Mouse (Mus musculus): ENCODE results near the gene Wfdc15a. TPM values are rescaled to one million over a fixed set of nuclear protein-coding genes. Genes with fewer than 3 reads are reported as not detected.

Gene Wfdc15a
- polyA plus RNA-seq (2015; fragmentation: Nextera tagmentation; extraction: Ambion mirVana), result not detected in 2 replicates

GRCm38 (mm10) chr2:164199626-164200327 lies at the start of gene Wfdc15a:
Gene Wfdc15a (minus strand): TSS chr2:164200130.

GRCm38 (mm10) chr2:164238366-164238765 lies 38.4 kb upstream of the Wfdc15a start, which contains the start of gene Svs2:
Gene Svs2 (minus strand): TSS chr2:164238466.

GRCm38 (mm10) chr2:164221522-164221921 lies 21.6 kb upstream of the Wfdc15a start, which contains the start of gene Wfdc15b:
Gene Wfdc15b (minus strand): TSS chr2:164221660.

GRCm38 (mm10) chr2:164190576-164190975 lies 9.4 kb downstream of the Wfdc15a start, which contains the start of gene Wfdc12:
Gene Wfdc12 (minus strand): TSS chr2:164190608.

GRCm38 (mm10) chr2:164182692-164183255 lies 17.2 kb downstream of the Wfdc15a start, which contains the start of gene Wfdc5:
Gene Wfdc5 (minus strand): TSS chr2:164182742.

GRCm38 (mm10) chr2:164170902-164171301 lies 29.0 kb downstream of the Wfdc15a start, which contains the start of gene Kcns1:
Gene Kcns1 (minus strand): TSS chr2:164171113.

Other genes with a start within 250 kb of the Wfdc15a start
- 113 and 174 TPM in 2 replicates for gene Ywhab, start 205.2 kb downstream of the Wfdc15a start, polyA plus RNA-seq (2015; fragmentation: Nextera tagmentation; extraction: Ambion mirVana)
- gene Pabpc1l, start 174.7 kb downstream of the Wfdc15a start, polyA plus RNA-seq (2015; fragmentation: Nextera tagmentation; extraction: Ambion mirVana), result 2.9 and 3.8 TPM in 2 replicates
- 6.5 and 7.3 TPM in 2 replicates for gene Stk4, start 129.8 kb downstream of the Wfdc15a start, polyA plus RNA-seq (2015; fragmentation: Nextera tagmentation; extraction: Ambion mirVana)
- gene Tomm34, start 129.0 kb downstream of the Wfdc15a start, polyA plus RNA-seq (2015; fragmentation: Nextera tagmentation; extraction: Ambion mirVana), result 22.0 and 24.2 TPM in 2 replicates
- gene Kcns1, start 29.0 kb downstream of the Wfdc15a start, polyA plus RNA-seq (2015; fragmentation: Nextera tagmentation; extraction: Ambion mirVana), result 0.12 TPM in 1 of 2 replicates, not detected in the other
- gene Wfdc5, start 17.4 kb downstream of the Wfdc15a start, polyA plus RNA-seq (2015; fragmentation: Nextera tagmentation; extraction: Ambion mirVana), result 1.2 TPM in 1 of 2 replicates, not detected in the other
- 0.29 TPM in 1 of 2 replicates, not detected in the other for gene Wfdc12, start 9.5 kb downstream of the Wfdc15a start, polyA plus RNA-seq (2015; fragmentation: Nextera tagmentation; extraction: Ambion mirVana)
- gene Wfdc15b, start 21.5 kb upstream of the Wfdc15a start, polyA plus RNA-seq (2015; fragmentation: Nextera tagmentation; extraction: Ambion mirVana), result not detected in 2 replicates
- not detected in 2 replicates for gene Svs2, start 38.3 kb upstream of the Wfdc15a start, polyA plus RNA-seq (2015; fragmentation: Nextera tagmentation; extraction: Ambion mirVana)
- gene Svs3b, start 56.5 kb upstream of the Wfdc15a start, polyA plus RNA-seq (2015; fragmentation: Nextera tagmentation; extraction: Ambion mirVana), result not detected in 2 replicates
- not detected in 2 replicates for gene Svs4, start 78.3 kb upstream of the Wfdc15a start, polyA plus RNA-seq (2015; fragmentation: Nextera tagmentation; extraction: Ambion mirVana)
- not detected in 2 replicates for gene Svs3a, start 89.1 kb upstream of the Wfdc15a start, polyA plus RNA-seq (2015; fragmentation: Nextera tagmentation; extraction: Ambion mirVana)
- gene Svs6, start 116.6 kb upstream of the Wfdc15a start, polyA plus RNA-seq (2015; fragmentation: Nextera tagmentation; extraction: Ambion mirVana), result not detected in 2 replicates
- gene Svs5, start 132.6 kb upstream of the Wfdc15a start, polyA plus RNA-seq (2015; fragmentation: Nextera tagmentation; extraction: Ambion mirVana), result not detected in 2 replicates
- gene Slpi, start 189.0 kb upstream of the Wfdc15a start, polyA plus RNA-seq (2015; fragmentation: Nextera tagmentation; extraction: Ambion mirVana), result 0.78 and 1.5 TPM in 2 replicates
- gene Rbpjl, start 203.0 kb upstream of the Wfdc15a start, polyA plus RNA-seq (2015; fragmentation: Nextera tagmentation; extraction: Ambion mirVana), result 0.07 and 0.08 TPM in 2 replicates
- 2.3 and 2.8 TPM in 2 replicates for gene Matn4, start 205.0 kb upstream of the Wfdc15a start, polyA plus RNA-seq (2015; fragmentation: Nextera tagmentation; extraction: Ambion mirVana)
- gene Sdc4, start 243.8 kb upstream of the Wfdc15a start, polyA plus RNA-seq (2015; fragmentation: Nextera tagmentation; extraction: Ambion mirVana), result 51.3 and 53.3 TPM in 2 replicates